Mouse (Mus musculus): Measurements from ENCODE around the gene Lepr. TPM values are rescaled to one million over a fixed set of nuclear protein-coding genes. Genes with fewer than 3 reads are reported as not detected.

The Lepr gene
- polyA plus RNA-seq (2016; fragmentation: Nextera tagmentation; extraction: Ambion mirVana): 3.0 and 3.9 TPM in 2 replicates

GRCm38 (mm10) chr4:101717367-101718121 is at the start of gene Lepr:
Gene Lepr, plus strand, starts transcription at chr4:101717404.
- no peak within 1 kb of the TSS for H3K27ac ChIP-seq
- peaks cover 21% of the 10 kb centered on the region for H3K27me3 ChIP-seq (replicated peaks)
- peak within 1 kb of the TSS; percentile 34 for H3K4me3 ChIP-seq
- under 1% methylated on average over 50 of the region's 50 CpGs for WGBS
- ATAC-seq (ENCODE audit: low FRiP score, low read depth): peak; percentile 66; the same call in 1 of the 2 replicates
- no peaks in the 10 kb centered on the region for H3K36me3 ChIP-seq
- 0 out of 2 replicates have a peak, but pooled peaks cover 9% of the 10 kb centered on the region for H3K4me1 ChIP-seq
- no peaks in the 10 kb centered on the region for H3K9me3 ChIP-seq
- peak within 1 kb of the TSS; percentile 72 for H3K4me2 ChIP-seq (replicated peaks)
- H3K9ac ChIP-seq: peak within 1 kb of the TSS; percentile 17

- no peak overlapping the region for H3K27ac ChIP-seq
- no peak for ATAC-seq (ENCODE audit: low FRiP score, low read depth)
- H3K27me3 ChIP-seq (replicated peaks): no peaks in the 10 kb centered on the region
- H3K9ac ChIP-seq: no peak overlapping the region
- 0 out of 2 replicates have a peak, but pooled peaks cover 5% of the 10 kb centered on the region for H3K9me3 ChIP-seq
- H3K36me3 ChIP-seq: no peaks in the 10 kb centered on the region
- H3K4me2 ChIP-seq (replicated peaks): no peak overlapping the region
- H3K4me1 ChIP-seq: no peaks in the 10 kb centered on the region
- WGBS: 75% methylated on average over 5 of the region's 5 CpGs
- no peak overlapping the region for H3K4me3 ChIP-seq
These were observed 48.0 kb upstream of the Lepr start for GRCm38 (mm10) chr4:101669161-101669560.

GRCm38 (mm10) chr4:101669811-101670210 is 47.4 kb upstream of the Lepr start:
- Histone ChIP-seq H3K27ac (no peak overlapping the region), H3K27me3 (replicated peaks) (no peaks in the 10 kb centered on the region), H3K9me3 (0 out of 2 replicates have a peak, but pooled peaks cover 5% of the 10 kb centered on the region), H3K9ac (no peak overlapping the region), H3K36me3 (no peaks in the 10 kb centered on the region), H3K4me1 (no peaks in the 10 kb centered on the region), H3K4me2 (replicated peaks) (no peak overlapping the region), H3K4me3 (no peak overlapping the region)
- 85% methylated on average over 5 of the region's 5 CpGs for WGBS
- ATAC-seq (ENCODE audit: low FRiP score, low read depth): no peak

GRCm38 (mm10) chr4:101674790-101675189 is 42.4 kb upstream of the Lepr start:
- no peak overlapping the region for H3K9ac ChIP-seq
- H3K9me3 ChIP-seq: no peaks in the 10 kb centered on the region
- no peak overlapping the region for H3K27ac ChIP-seq
- H3K27me3 ChIP-seq (replicated peaks): no peaks in the 10 kb centered on the region
- H3K4me3 ChIP-seq: no peak overlapping the region
- H3K36me3 ChIP-seq: no peaks in the 10 kb centered on the region
- ATAC-seq (ENCODE audit: low FRiP score, low read depth): no peak
- no peak overlapping the region for H3K4me2 ChIP-seq (replicated peaks)
- 80% methylated on average over 5 of the region's 5 CpGs for WGBS
- H3K4me1 ChIP-seq: no peaks in the 10 kb centered on the region

GRCm38 (mm10) chr4:101675726-101676125 is 41.5 kb upstream of the Lepr start:
- Histone ChIP-seq H3K27ac (no peak overlapping the region), H3K4me3 (no peak overlapping the region), H3K4me2 (replicated peaks) (no peak overlapping the region), H3K9me3 (no peaks in the 10 kb centered on the region), H3K36me3 (no peaks in the 10 kb centered on the region), H3K27me3 (replicated peaks) (no peaks in the 10 kb centered on the region), H3K9ac (no peak overlapping the region), H3K4me1 (no peaks in the 10 kb centered on the region)
- ATAC-seq (ENCODE audit: low FRiP score, low read depth): no peak
- WGBS: 88% methylated on average over 4 of the region's 4 CpGs

- H3K4me2 ChIP-seq (replicated peaks): no peak overlapping the region
- no peak overlapping the region for H3K27ac ChIP-seq
- no peaks in the 10 kb centered on the region for H3K9me3 ChIP-seq
- no peak overlapping the region for H3K9ac ChIP-seq
- H3K4me3 ChIP-seq: no peak overlapping the region
- H3K4me1 ChIP-seq: no peaks in the 10 kb centered on the region
- no peak for ATAC-seq (ENCODE audit: low FRiP score, low read depth)
- no peaks in the 10 kb centered on the region for H3K27me3 ChIP-seq (replicated peaks)
- H3K36me3 ChIP-seq: no peaks in the 10 kb centered on the region
- WGBS: 91% methylated on average over 4 of the region's 4 CpGs
These were observed 34.6 kb upstream of the Lepr start for GRCm38 (mm10) chr4:101682620-101683019.

- H3K4me3 ChIP-seq: no peak overlapping the region
- no peaks in the 10 kb centered on the region for H3K27me3 ChIP-seq (replicated peaks)
- no peak for ATAC-seq (ENCODE audit: low FRiP score, low read depth)
- H3K4me2 ChIP-seq (replicated peaks): no peak overlapping the region
- WGBS: 72% methylated on average over 3 of the region's 3 CpGs
- no peaks in the 10 kb centered on the region for H3K4me1 ChIP-seq
- no peak overlapping the region for H3K9ac ChIP-seq
- H3K9me3 ChIP-seq: no peaks in the 10 kb centered on the region
- H3K36me3 ChIP-seq: no peaks in the 10 kb centered on the region
- H3K27ac ChIP-seq: no peak overlapping the region
These were observed 34.1 kb upstream of the Lepr start for GRCm38 (mm10) chr4:101683086-101683485.

- H3K9me3 ChIP-seq: no peaks in the 10 kb centered on the region
- H3K4me2 ChIP-seq (replicated peaks): no peak overlapping the region
- no peak for ATAC-seq (ENCODE audit: low FRiP score, low read depth)
- no peaks in the 10 kb centered on the region for H3K36me3 ChIP-seq
- H3K27ac ChIP-seq: no peak overlapping the region
- H3K4me3 ChIP-seq: no peak overlapping the region
- H3K27me3 ChIP-seq (replicated peaks): no peaks in the 10 kb centered on the region
- no peak overlapping the region for H3K9ac ChIP-seq
- 93% methylated on average over 3 of the region's 3 CpGs for WGBS
- H3K4me1 ChIP-seq: no peaks in the 10 kb centered on the region
These were observed 32.4 kb upstream of the Lepr start for GRCm38 (mm10) chr4:101684821-101685220.

- Histone ChIP-seq H3K4me1 (no peaks in the 10 kb centered on the region), H3K4me3 (no peak overlapping the region), H3K27ac (no peak overlapping the region), H3K4me2 (replicated peaks) (no peak overlapping the region), H3K36me3 (no peaks in the 10 kb centered on the region), H3K9ac (no peak overlapping the region), H3K9me3 (no peaks in the 10 kb centered on the region), H3K27me3 (replicated peaks) (no peaks in the 10 kb centered on the region)
- ATAC-seq (ENCODE audit: low FRiP score, low read depth): no peak
- 86% methylated on average over 13 of the region's 13 CpGs for WGBS
These were observed 30.9 kb upstream of the Lepr start for GRCm38 (mm10) chr4:101686227-101686810.

- H3K4me1 ChIP-seq: no peaks in the 10 kb centered on the region
- H3K9me3 ChIP-seq: no peaks in the 10 kb centered on the region
- ATAC-seq (ENCODE audit: low FRiP score, low read depth): no peak
- H3K4me2 ChIP-seq (replicated peaks): no peak overlapping the region
- 86% methylated on average over 4 of the region's 4 CpGs for WGBS
- no peak overlapping the region for H3K9ac ChIP-seq
- H3K4me3 ChIP-seq: no peak overlapping the region
- H3K27ac ChIP-seq: no peak overlapping the region
- no peaks in the 10 kb centered on the region for H3K27me3 ChIP-seq (replicated peaks)
- no peaks in the 10 kb centered on the region for H3K36me3 ChIP-seq
These were observed 28.0 kb upstream of the Lepr start for GRCm38 (mm10) chr4:101689241-101689640.

- Histone ChIP-seq H3K4me3 (no peak overlapping the region), H3K4me1 (no peaks in the 10 kb centered on the region), H3K27me3 (replicated peaks) (no peaks in the 10 kb centered on the region), H3K36me3 (no peaks in the 10 kb centered on the region), H3K27ac (no peak overlapping the region), H3K4me2 (replicated peaks) (no peak overlapping the region), H3K9ac (no peak overlapping the region), H3K9me3 (no peaks in the 10 kb centered on the region)
- ATAC-seq (ENCODE audit: low FRiP score, low read depth): no peak
- WGBS: 80% methylated on average over 5 of the region's 5 CpGs
These were observed 27.6 kb upstream of the Lepr start for GRCm38 (mm10) chr4:101689645-101690044.

- H3K27me3 ChIP-seq (replicated peaks): no peaks in the 10 kb centered on the region
- no peaks in the 10 kb centered on the region for H3K4me1 ChIP-seq
- H3K9ac ChIP-seq: no peak overlapping the region
- H3K36me3 ChIP-seq: no peaks in the 10 kb centered on the region
- H3K27ac ChIP-seq: no peak overlapping the region
- ATAC-seq (ENCODE audit: low FRiP score, low read depth): no peak
- no peaks in the 10 kb centered on the region for H3K9me3 ChIP-seq
- 80% methylated on average over 4 of the region's 4 CpGs for WGBS
- H3K4me2 ChIP-seq (replicated peaks): no peak overlapping the region
- no peak overlapping the region for H3K4me3 ChIP-seq
These were observed 24.3 kb upstream of the Lepr start for GRCm38 (mm10) chr4:101692892-101693291.

- no peaks in the 10 kb centered on the region for H3K9me3 ChIP-seq
These were observed 22.7 kb upstream of the Lepr start for GRCm38 (mm10) chr4:101694529-101694928.

More at GRCm38 (mm10) chr4:101694529-101694928, 22.7 kb upstream of the Lepr start:
- no peaks in the 10 kb centered on the region for H3K4me1 ChIP-seq
- no peak overlapping the region for H3K27ac ChIP-seq
- no peak overlapping the region for H3K4me3 ChIP-seq
- no peak for ATAC-seq (ENCODE audit: low FRiP score, low read depth)
- H3K9ac ChIP-seq: no peak overlapping the region
- no peak overlapping the region for H3K4me2 ChIP-seq (replicated peaks)
- no peaks in the 10 kb centered on the region for H3K36me3 ChIP-seq
- 85% methylated on average over 6 of the region's 6 CpGs for WGBS
- no peaks in the 10 kb centered on the region for H3K27me3 ChIP-seq (replicated peaks)
